Mouse (Mus musculus): ENCODE results near the gene Hmgb4.

The Hmgb4 gene

GRCm38 (mm10) chr4:128224453-128224852 lies 36.3 kb downstream of the Hmgb4 start:
- no peak for DNase-seq (ENCODE audit: low spot score)

- no peak for DNase-seq (ENCODE audit: low spot score)
Measured at GRCm38 (mm10) chr4:128217991-128218595, 42.7 kb downstream of the Hmgb4 start.
